Mouse (Mus musculus) activated CD4-positive, CD25-positive, alpha-beta regulatory T cell, adult 4 months (primary cell): Measurements from ENCODE around the gene Commd3. TPM values are rescaled to one million over a fixed set of nuclear protein-coding genes. Genes with fewer than 3 reads are reported as not detected.

Source experiments
- ATAC-seq: one replicate; pipeline ENCODE4 v1.8.0; 2017
- polyA plus RNA-seq, 2 experiments: library from polyadenylated mRNA; unstranded; fragments of 100-300 nt; shearing (Covaris generic); gene quantifications; one replicate each; pipeline ENCODE4 v1.2.1; 2017

Gene Commd3
- polyA plus RNA-seq, result 100 to 1,000 TPM; 210 to 227 TPM

DNA sequence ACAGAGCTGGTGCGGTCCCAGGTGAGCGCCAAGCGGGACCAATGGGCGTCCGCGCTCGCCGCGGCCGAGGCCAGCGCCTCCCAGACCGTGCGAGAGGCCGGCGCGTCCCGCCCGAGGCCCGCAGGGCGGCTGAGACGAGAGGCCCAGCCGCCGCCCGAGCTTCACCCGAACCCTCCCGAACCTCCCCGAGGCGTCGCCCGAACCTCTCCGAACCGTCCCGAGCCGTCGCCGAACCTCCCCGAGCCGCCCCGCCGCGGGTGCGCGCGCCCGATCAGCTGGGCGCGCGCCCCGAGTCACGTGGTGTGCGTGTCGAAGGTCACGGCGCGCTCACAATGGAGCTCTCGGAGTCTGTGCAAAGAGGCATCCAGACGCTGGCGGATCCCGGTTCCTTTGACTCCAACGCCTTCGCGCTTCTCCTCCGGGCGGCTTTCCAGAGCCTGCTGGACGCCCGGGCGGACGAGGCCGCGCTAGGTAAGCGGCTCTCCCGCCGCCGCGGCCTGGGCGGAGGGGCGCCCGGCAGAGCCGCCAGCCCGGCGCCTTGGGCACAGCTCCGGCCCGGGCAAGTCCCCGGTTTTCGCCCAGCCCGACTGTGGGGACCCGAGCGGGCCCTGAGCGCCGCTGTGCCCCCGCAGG, at the start of gene Commd3:
Commd3 (plus strand) TSS at position 252 of the 633 bp plus-strand sequence.
- peak; percentile 91 for ATAC-seq

DNA sequence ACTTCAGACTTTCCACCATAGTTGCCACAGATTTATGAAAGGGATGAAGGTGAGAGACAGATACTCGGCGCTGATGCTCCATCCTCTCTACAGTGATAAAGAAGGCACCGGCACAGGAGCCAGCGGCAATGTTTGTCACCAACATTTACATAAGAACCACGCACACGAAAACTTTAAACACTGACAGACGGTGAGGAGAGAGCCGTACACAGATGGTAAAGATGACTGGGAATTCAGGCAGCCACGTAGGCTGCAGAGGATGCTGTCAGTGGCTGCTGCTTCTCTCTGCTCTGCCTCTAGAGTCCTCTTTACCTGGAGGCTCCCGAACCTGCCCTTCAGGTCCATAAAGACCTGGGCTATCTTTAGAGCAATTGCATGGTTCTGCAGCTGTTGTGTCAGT, 49.0 kb upstream of the Commd3 start:
- no peak for ATAC-seq

DNA sequence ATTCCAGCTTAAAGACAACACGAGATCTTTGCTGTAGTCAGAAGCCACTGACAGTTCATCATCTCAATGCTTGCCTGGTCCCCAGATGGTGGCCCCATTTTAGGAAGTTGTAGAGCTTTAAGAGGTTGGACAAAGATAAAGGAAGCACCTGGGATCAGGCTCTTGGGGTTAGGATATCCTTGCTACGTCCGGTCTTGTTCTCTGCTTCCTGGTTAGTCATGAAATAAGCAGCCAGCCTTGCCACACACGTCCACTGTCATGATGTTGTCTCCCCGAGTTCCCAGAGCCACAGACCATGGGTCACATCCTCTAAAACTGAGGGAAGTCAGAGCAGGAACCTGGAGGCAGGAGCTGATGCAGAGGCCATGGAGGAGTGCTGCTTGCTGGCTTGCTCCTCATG, 41.6 kb upstream of the Commd3 start:
- no peak for ATAC-seq

DNA sequence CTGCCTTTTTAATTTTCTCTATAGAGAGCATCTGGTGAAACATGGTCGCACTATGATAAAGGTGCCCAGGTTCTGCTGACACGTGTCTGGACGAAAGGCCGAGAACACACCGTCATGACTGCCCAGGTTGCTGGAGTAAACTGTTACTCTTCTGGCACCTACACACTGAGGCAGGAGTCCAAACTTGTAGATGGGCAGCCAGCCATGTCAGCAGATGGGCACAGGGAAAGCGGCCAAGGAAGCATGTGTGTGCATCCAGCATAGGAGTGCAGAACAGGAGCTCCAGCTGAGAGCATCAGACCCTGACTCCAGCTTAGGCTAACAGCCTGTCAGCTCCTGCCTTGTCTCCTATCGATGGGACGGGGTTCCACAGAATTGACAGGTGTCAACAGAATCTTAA, 37.1 kb upstream of the Commd3 start:
- ATAC-seq, result no peak

DNA sequence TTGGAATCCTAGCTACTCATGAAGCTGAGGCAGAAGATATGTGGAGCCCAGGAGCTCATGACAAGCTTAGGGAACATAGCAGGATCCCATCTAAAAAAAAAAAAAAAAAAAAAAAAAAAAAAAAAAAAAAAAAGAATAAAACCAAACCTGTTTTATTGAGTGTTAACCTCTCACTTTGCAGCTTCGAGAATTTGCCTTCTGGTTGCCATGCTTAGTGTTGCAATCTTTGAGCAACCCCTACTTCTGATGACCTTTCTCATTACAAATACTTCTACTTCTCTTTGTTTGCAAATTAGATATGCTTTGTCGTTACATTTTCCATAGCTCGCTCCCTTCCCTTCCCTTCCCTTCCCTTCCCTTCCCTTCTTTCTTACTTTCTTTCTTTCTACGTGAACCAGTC, 23.6 kb upstream of the Commd3 start:
- no peak for ATAC-seq

DNA sequence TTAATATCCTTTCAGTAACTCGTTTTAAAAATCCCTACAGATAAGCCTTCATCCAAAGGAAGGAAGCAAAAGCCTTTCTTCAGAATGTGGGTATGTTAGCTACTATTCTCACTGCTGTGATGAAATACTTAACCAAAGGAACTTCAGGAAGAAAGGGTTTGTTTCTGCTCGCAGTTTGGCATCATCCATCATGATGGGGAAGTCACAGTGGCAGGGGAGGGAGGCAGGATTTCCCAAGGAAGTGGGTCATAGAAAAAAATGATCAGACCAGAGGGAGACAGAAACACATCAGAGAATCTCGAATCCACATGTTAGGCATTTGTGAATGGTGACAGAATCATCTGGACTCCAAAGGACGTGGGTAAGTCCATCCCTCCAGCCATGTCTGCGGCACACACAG, 17.4 kb upstream of the Commd3 start:
- no peak for ATAC-seq

DNA sequence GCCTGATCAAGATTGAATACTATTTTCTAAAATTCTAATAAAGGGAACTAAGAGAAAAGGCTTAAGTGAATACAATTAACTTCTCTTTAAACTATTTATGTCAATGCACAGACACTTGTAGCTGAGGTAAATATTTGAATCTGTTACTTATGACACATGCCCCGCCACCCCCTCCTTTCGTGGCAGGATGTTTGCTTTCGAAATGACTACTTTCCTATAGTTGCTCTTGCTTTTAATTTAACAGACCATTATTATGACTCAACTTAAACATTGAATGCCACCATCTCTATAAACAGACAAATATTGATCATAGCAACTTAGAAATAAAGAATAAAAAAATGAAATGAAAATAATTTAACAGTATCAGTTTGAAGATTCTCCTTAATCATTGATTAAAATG, 8.2 kb upstream of the Commd3 start:
- ATAC-seq, result peak; percentile 90

DNA sequence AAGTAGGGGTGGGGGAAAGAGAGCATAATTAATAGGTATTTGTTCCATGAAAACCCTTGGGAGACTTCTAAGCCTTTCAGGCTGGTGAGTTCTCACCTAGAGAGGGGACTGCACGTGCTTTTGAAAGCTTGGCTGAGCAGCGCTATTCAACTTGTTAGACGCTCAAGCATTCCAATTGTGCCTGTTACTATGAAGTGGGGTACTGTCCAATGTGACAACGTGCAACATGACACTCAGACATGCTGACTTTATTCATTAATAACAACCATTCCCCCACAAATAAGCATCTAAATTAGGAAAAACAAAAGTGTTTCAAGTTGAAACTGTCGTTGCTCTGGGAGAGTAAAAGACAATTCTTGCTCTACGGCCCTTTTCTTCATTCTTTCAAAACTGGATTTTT, 1.1 kb upstream of the Commd3 start:
- ATAC-seq, result no peak

DNA sequence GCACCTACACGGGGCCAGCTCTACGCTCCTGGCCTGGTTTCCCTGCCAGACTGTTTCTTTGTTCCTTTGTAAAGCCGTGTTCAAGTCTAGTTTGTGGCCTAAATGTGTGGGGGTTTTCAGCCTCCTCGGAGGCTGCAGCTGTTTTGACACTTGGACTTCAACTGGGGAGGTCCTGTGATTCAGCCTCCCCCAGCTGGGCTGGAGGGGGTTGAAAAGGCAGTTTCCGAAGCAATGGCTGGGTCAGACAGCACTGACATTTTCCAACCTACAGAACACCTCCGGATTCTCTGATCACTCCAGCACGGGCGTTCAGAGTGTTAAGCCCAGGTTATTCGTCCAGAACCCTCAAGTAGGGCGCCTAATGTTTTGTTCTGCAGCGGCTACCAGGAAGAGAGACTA, 581 bp downstream of the Commd3 start:
- peak; percentile 3 for ATAC-seq

DNA sequence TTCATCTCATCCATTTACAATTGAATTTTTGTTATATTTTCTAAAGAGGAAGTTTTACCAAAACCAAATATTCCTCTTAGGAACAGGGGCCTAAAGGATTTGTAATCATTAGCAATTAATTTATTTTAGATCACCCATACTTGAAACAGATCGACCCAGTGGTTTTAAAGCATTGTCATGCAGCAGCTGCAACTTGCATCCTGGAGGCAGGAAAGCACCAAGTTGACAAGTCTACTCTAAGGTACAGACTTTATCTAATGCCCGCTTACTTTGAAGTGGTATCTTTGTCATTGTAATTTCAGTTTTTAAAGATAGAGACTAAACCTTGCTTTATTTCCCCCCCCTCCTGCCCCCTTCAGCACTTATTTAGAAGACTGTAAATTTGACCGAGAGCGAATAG, 1.6 kb downstream of the Commd3 start:
- ATAC-seq, result no peak

DNA sequence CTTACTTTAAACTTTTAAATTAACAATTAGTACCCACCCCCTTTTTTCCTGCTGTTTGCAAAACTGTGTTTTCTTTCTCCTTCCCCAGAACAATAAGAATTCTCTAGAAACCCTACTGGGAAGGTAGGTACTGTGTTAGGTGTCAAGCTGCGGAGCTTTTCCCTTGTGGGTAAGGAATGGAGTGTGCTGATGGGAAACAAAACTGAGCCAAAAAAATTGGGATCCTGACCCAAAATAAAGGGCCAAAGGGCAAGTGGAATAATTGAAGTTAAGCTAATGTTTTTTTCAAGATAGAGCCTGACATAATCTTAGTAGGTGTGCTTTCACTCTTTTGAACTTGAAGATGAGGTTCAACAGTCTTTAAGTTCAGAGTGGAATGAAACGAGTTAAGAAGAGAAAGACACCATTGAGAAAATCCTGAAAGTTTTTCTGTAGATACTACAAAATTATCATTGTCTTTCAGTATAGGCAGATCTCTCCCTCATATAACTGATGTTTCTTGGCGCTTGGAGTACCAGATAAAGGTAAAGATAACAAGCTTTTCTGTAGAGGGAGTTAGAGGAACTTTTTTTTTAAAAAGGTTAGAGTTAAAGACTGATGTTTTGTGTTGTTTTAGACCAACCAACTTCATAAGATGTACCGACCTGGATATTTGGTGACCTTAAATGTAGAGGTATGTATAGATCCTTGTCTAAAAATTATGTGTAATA, 2.2 kb downstream of the Commd3 start:
- ATAC-seq, result no peak

DNA sequence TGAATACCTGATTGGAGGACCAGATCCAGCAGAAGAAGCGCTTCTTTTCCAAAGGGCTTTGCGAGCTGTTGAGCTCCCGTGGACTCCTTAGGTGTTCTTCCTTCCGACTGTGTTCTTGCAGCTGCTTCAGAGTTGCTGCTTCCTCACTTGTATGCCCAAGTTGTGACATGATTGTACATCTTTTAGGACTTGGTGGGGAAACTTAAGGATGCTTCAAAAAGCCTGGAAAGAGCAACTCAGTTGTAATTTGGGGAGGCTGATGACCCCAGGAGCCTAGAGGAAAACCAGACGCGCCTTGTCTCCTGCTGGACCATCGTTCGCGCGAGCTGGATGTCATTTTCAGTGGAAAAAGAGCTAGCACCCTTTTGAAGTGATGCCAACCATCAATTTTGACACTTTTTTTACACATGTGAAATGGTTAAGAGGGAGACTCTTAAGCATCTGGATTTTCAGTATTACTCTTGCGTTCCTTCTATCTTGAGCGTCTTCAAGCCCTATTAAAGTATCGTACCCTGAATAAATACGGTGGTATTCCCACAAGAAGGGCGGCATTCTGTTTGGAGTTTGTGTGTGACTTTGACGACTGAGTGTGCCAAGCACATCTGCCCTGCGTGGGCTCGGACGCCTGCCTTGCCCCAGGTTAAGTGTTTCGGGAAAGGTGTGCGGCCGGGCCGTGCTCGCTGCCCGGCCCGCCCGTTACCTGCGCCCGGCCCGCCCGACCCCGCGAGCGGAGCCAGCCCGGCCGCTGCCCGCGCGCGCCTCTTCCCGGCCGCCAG, 3.7 kb downstream of the Commd3 start:
- no peak for ATAC-seq

DNA sequence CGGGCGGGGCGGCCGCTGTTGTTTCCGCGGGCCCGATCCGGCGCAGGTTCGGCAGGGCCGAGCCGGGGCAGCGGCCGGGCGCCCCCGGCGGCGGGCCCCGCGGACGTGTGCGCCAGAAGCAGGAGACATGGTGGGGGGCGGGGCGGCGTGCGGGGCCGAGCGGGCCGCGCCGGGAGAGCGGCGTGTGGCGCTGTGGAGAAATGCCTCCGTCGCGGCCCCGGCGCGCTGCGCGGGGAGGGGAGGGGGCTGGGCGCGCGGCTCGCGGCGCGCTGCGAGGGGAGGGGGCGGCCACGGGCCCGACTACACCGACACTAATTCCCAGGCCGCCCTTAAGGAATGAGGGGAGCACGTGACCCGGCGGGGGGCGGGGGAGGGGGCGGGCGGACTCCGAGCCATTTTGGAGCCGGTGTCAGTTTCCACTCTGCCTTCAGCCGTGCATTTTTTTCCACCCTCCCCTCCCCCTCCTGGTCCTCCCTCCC, 4.3 kb downstream of the Commd3 start:
- peak; percentile 4 for ATAC-seq

DNA sequence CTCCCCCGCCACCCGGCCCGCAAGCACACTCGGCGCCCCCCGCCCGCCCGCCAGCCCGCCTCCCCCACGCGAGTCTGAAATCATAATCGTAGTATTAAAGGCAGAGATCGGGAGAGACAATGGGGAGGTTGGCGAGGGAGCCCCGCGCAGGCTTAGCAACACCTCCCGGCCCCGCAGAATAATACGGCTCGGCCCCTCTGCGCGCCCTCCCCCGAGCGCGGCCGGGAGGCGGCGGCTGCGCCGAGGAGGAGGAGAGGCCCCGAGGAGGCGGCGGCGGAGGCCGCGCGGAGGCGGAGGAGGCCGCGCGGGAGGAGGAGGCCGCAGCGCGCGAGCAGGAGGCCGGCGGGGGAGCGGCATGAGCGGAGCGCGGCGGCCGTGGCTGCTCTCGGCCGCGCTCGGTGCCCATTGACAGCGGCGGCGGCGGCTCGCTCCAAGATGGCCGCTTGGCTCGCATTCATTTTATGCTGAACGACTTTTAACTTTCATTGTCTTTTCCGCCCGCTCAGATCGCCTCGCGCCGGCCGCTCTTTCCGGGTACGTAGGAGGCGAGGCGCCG, 4.8 kb downstream of the Commd3 start, which contains the start of gene Bmi1:
Bmi1 (plus strand) TSS at position 83 of the 556 bp plus-strand sequence.
- ATAC-seq, result peak; percentile 6

DNA sequence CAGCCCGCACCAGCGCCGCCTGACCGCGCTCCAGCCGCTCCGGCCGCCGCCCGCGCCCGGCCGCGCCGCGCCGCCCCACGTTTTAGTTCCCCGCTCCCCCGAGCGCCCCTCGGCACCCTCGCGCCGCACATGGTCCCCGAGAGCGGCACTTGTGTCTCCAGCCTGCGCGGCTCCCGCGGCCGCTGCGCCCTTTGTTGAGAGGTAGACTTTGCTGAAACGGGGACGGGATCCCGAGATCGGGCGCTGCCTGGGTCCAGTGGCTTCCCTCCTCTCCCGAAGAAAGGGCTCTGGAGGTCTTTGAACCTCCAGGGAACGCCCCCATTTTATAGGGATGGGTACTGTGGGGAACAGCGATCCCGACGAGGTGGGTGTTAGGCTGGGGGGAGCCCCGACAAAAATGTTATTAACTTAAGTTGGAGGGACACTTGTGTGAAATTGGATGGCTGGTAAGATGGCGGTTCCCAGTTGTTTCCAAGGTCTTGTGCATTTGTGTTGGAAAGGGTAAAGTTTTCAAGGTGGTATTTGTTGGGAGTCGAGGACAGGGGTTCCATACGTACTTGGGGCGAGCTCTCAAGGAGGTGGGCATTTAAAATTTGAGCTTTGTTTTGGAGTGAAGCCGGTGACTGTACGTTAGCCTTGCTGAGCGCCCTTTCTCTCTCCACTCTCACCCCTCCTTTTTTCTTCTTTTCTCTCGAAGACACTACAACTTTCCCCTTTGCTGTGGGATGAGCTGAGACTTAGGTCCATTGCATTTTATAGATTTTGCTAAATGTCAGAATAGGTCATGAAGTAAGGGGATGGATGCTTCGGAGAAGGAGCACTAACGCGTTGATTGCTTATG, 5.7 kb downstream of the Commd3 start:
- ATAC-seq, result no peak

DNA sequence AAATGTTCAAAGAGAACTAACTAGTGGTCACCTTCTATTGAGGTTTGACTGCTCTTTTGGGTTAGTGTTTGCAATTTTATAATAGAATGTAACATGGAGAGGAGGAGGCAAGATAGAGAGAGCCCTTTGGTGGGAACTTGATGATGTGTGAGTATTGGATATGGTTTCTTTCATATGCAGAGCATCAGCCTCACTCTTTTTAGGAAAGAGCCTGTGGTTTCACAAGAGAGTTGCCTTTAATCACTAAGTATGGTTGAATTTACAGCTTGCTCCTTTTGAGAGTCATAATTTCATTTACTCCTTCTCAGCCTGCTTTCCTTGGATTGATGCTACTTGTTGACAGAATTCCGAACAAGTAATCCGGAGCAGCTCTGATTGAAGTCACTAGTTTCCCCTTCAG, 7.5 kb downstream of the Commd3 start:
- ATAC-seq, result no peak

DNA sequence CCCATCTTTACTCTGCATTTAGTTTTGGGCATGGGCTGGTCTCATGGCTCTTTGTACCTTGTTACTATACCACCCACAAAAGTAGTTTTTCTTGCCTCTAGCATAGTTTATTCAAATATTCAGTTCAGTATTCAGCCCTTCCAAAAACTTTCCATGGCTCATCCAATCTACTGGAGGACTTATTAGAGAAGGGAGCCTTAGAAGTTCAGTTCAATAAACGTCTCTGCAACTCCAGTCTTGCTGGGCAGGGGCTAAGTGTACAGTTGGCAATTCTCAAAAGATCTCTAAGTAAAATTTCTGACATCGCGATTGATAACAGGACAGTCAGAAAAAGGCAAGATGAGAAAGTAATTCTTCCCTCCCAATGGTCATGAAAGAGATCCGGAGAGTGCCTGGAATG, 8.3 kb downstream of the Commd3 start:
- no peak for ATAC-seq

DNA sequence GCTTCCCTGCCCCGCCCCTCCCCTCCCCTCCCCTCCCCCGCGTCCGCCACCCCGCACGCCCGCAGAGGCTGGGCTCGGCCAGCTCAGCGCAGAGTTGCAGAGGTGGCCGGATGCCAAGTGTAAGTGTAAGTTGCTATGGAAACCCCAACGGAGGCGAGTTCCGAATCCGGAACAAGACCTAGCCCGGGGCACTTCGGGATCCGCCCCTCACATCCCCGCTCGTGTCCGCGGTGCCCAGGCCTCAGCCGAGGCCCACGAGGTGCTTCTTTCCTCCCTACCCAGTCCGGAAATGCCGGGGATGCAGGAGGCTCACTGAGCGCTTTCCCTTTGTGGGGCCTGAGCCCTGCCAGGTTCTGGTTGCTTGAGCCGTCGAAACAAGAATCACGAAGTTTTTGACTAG, 8.8 kb downstream of the Commd3 start:
- ATAC-seq, result peak; percentile 78

DNA sequence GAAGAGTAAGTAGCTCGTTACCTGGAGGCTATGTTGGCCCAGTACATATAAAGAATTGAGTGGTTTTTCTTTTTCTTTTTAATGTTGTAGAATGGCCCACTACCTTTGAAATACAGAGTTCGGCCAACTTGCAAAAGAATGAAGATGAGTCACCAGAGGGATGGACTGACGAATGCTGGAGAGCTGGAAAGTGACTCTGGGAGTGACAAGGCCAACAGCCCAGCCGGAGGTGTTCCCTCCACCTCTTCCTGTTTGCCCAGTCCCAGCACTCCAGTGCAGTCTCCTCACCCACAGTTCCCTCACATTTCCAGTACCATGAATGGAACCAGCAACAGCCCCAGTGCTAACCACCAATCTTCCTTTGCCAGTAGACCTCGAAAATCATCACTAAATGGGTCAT, 11.9 kb downstream of the Commd3 start:
- no peak for ATAC-seq

DNA sequence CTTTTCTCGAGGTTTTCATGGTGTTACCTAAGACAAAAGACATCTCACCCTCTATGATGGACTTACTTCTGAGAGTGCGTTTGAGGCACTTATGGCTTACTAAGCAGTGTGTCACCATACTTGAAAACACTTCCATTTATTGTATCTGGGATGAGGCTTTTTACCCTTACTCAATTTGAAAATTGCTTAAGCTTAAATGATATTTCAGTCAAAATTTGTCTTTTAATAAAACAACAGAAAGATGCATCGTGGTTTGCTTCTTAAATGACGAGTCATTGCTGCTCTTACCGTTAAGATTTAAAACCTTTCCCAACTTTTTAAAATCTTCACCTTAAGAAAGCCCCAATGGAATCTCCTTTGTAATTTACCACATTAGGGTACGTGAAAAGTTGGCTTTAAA, 14.2 kb downstream of the Commd3 start:
- no peak for ATAC-seq

DNA sequence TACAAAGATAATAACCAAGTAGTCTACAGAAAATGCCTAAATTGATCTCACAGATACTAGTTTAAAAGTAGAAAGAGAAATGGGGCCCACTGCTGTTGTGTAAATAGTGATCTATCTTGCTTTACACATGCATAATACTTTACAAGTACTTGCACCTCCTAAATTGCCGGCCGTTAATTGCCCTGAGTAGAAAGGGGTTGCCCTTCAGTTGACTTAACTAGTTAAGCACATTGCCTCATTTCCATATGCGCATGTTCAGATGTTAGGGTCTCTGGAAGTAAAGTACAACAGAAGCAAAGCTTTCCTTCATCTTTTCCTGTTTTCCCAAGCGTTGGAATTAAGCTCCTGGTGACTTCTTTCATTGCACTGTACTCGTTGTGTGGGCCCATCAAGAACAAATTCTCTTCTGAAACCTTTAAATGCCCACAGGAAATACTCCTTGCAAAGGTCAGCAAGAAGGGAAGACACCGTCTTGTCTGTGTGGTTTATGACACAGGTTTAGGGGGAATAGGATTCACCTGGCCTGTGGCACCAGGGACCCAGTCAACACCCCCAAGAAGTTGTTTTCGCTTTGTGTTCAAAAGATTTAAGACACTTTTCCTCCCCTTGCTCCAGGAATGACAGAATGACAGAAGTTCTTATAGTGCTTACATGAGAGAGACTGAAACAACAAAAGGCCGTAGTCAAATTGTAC, 14.8 kb downstream of the Commd3 start:
- no peak for ATAC-seq
